Mouse (Mus musculus) cerebellum, adult (tissue): ENCODE results near the gene Pax8.

Source experiments
- ATAC-seq: cut with Nextera tagmentation; 2 replicates; pipeline ENCODE4 v1.9.2; 2017; ENCODE audit warnings: mild to moderate bottlenecking, moderate library complexity, mixed read lengths; ENCODE audit not compliant: insufficient number of reproducible peaks, low FRiP score, low TSS enrichment

Gene Pax8

GRCm38 (mm10) chr2:24468430-24468829 is 7.0 kb downstream of the Pax8 start:
- ATAC-seq = no peak

GRCm38 (mm10) chr2:24467156-24467555 is 8.2 kb downstream of the Pax8 start:
- no peak for ATAC-seq

GRCm38 (mm10) chr2:24460808-24461127 is 14.6 kb downstream of the Pax8 start:
- no peak for ATAC-seq

GRCm38 (mm10) chr2:24460112-24460807 is 15.1 kb downstream of the Pax8 start:
- ATAC-seq = no peak

- ATAC-seq = no peak
These were observed 18.6 kb downstream of the Pax8 start for GRCm38 (mm10) chr2:24456841-24457240.

GRCm38 (mm10) chr2:24455057-24455855 is 20.1 kb downstream of the Pax8 start:
- no peak for ATAC-seq

GRCm38 (mm10) chr2:24454429-24455011 is 20.9 kb downstream of the Pax8 start:
- no peak for ATAC-seq

- ATAC-seq = no peak
These were observed 22.2 kb downstream of the Pax8 start for GRCm38 (mm10) chr2:24453206-24453605.

- no peak for ATAC-seq
These were observed 26.3 kb downstream of the Pax8 start for GRCm38 (mm10) chr2:24449111-24449510.

GRCm38 (mm10) chr2:24443256-24443790 is 32.1 kb downstream of the Pax8 start:
- no peak for ATAC-seq

- no peak for ATAC-seq
These were observed 33.0 kb downstream of the Pax8 start for GRCm38 (mm10) chr2:24442303-24442925.

- ATAC-seq = no peak
These were observed 33.5 kb downstream of the Pax8 start for GRCm38 (mm10) chr2:24441899-24442298.

- no peak for ATAC-seq
These were observed 35.3 kb downstream of the Pax8 start for GRCm38 (mm10) chr2:24440056-24440455.

GRCm38 (mm10) chr2:24435699-24436098 is 39.7 kb downstream of the Pax8 start:
- ATAC-seq = no peak

GRCm38 (mm10) chr2:24434670-24435069 is 40.7 kb downstream of the Pax8 start:
- ATAC-seq = no peak

- ATAC-seq = no peak
These were observed 45.6 kb downstream of the Pax8 start for GRCm38 (mm10) chr2:24429806-24430205.

GRCm38 (mm10) chr2:24427866-24428675 is 47.3 kb downstream of the Pax8 start:
- ATAC-seq = no peak

GRCm38 (mm10) chr2:24425630-24426029 is 49.8 kb downstream of the Pax8 start:
- no peak for ATAC-seq

- ATAC-seq = no peak
These were observed 52.6 kb downstream of the Pax8 start for GRCm38 (mm10) chr2:24422815-24423214.
